Mouse (Mus musculus): ENCODE data around the gene Elmod3.

GRCm38 (mm10) chr6:72537998-72538500 is 60.2 kb downstream of the Elmod3 start:
- TF ChIP-seq POLR2AphosphoS2 (IDR thresholded peaks at IDR 0.05; ENCODE audit: low read depth, low read length), result no peak
- TF ChIP-seq MEF2A (IDR thresholded peaks at IDR 0.05; ENCODE audit: borderline replicate concordance, low read depth, low read length), result no peak
- TF ChIP-seq CTCF (conservative IDR thresholded peaks at IDR 0.05 in 1 of 2, IDR thresholded peaks at IDR 0.05 in 1 of 2; ENCODE audit: low read depth in 2 of 2, low read length in 2 of 2), result no peak
- no peak for TF ChIP-seq MXI1 (IDR thresholded peaks at IDR 0.05; ENCODE audit: low read depth, low read length)
- TF ChIP-seq POLR2A (IDR thresholded peaks at IDR 0.05; ENCODE audit: low read depth, low read length), result no peak
- TF ChIP-seq MAX (IDR thresholded peaks at IDR 0.05; ENCODE audit: low read length), result no peak
- no peak for TF ChIP-seq E2F4 (IDR thresholded peaks at IDR 0.05; ENCODE audit: insufficient replicate concordance, low read depth, low read length)
- TF ChIP-seq USF1 (IDR thresholded peaks at IDR 0.05; ENCODE audit: low read depth, low read length), result no peak
- TF ChIP-seq MYC (IDR thresholded peaks at IDR 0.05; ENCODE audit: low read depth, low read length), result no peak
- no peak for TF ChIP-seq EP300 (IDR thresholded peaks at IDR 0.05; ENCODE audit: low read length)
